Mouse (Mus musculus): ENCODE results near the gene B2m.

DNA sequence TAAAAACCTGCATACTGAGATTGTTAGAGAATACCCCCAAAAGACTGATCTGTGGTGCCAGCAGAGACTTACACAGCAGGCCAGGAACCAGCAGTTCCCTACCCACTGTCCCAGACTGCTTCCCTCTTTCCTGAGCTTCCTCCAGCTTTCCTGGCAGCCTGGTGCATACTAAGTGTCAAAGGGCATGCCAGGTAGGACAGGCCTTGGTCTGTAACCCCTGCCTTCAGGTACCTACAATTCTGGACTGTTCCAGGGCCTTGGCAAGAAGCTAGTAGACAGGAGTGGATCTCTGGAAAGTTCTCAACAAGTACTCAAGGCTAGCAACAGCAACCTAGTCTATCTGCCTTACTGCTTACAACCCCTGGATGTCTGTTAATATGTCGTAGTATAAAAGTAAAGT, 3.7 kb downstream of the B2m start:
- no peak for TF ChIP-seq CTCF (IDR thresholded peaks at IDR 0.05; ENCODE audit: low read depth)
- TF ChIP-seq EP300 (IDR thresholded peaks at IDR 0.05; ENCODE audit: low read depth): no peak

All from liver, postnatal 0 days (tissue).